ENCODE assay signal across 17 mouse cellular contexts in the genomic region with DNA sequence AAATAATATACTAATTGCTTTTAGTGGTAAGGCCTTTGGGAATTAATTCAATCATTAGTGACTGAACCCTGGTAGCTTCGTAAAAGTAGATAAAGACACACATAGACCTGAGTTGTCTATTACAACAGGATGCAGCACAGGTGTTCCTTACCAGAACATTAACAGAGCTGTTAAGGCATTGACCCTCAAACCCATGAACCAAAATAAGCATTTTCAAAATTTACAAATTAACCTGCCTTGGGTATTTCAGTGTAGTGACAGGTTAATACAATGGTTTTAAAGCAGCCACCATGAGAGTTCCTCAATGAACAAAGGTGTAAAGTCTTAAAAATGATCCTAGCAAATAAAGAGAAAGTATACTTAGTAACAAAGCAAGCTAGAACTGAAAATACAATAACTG.
DNase-seq lines count a peak whose midpoint lies in the region; ATAC-seq lines count a peak whose summit lies in the region.
"Had no signal": no experiment of that assay in that cellular context is flagged by ENCODE, and none has a peak within 500 bp of the region (broad histone marks: within the 10 kb centered on the region; RNA-seq: fewer than 3 reads in every experiment).

No protein-coding gene starts in this region.

- no peaks in the 10 kb centered on the region for H3K36me3 ChIP-seq in kidney, embryonic 16.5 days (ENCODE audit: insufficient read depth, low read length)
- H3K36me3 ChIP-seq in megakaryocyte, embryonic 14.5 days (replicated peaks; ENCODE audit: low read length), result no peaks in the 10 kb centered on the region
- H3K36me3 ChIP-seq: embryonic facial prominence, embryonic 12.5 days; forebrain, embryonic 12.5 days; heart, embryonic 12.5 days had no signal

- intact Hi-C loops in heart, postnatal 25 days (cut with DNase I), result no loop called here

- no peak overlapping the region for H3K4me3 ChIP-seq in kidney, embryonic 16.5 days (ENCODE audit: low read length)
- peak overlapping the region; percentile 65 for H3K4me3 ChIP-seq in megakaryocyte, embryonic 14.5 days (replicated peaks)
- H3K4me3 ChIP-seq: embryonic facial prominence, embryonic 12.5 days; forebrain, embryonic 12.5 days; heart, embryonic 12.5 days had no signal

- H3K9ac ChIP-seq in kidney, embryonic 16.5 days (replicated peaks; ENCODE audit: low read length), result no peak overlapping the region
- H3K9ac ChIP-seq: embryonic facial prominence, embryonic 12.5 days; forebrain, embryonic 12.5 days; heart, embryonic 12.5 days had no signal

- no peaks in the 10 kb centered on the region for H3K27me3 ChIP-seq in kidney, embryonic 16.5 days (ENCODE audit: insufficient read depth, low read length)
- H3K27me3 ChIP-seq in megakaryocyte, embryonic 14.5 days (replicated peaks), result peaks cover 8% of the 10 kb centered on the region
- H3K27me3 ChIP-seq: embryonic facial prominence, embryonic 12.5 days; forebrain, embryonic 12.5 days; heart, embryonic 12.5 days had no signal

- H3K9me3 ChIP-seq in kidney, embryonic 16.5 days (ENCODE audit: low read length), result no peaks in the 10 kb centered on the region
- H3K9me3 ChIP-seq in megakaryocyte, embryonic 14.5 days, result peaks cover 5% of the 10 kb centered on the region
- H3K9me3 ChIP-seq: embryonic facial prominence, embryonic 12.5 days; forebrain, embryonic 12.5 days; heart, embryonic 12.5 days had no signal

- H3K4me2 ChIP-seq in kidney, embryonic 16.5 days (replicated peaks; ENCODE audit: low read depth, low read length), result no peak overlapping the region
- H3K4me2 ChIP-seq: embryonic facial prominence, embryonic 12.5 days; forebrain, embryonic 12.5 days; heart, embryonic 12.5 days had no signal

- no peak; the same call in 1 of the 2 replicates for ATAC-seq in kidney, embryonic 16.5 days (ENCODE audit: low FRiP score, low TSS enrichment)
- ATAC-seq in megakaryocyte, adult 5-6 weeks (ENCODE audit: poor library complexity, severe bottlenecking), result no peak

- H3K27ac ChIP-seq in kidney, embryonic 16.5 days (ENCODE audit: low read length), result peak overlapping the region; percentile 95
- H3K27ac ChIP-seq: forebrain, embryonic 12.5 days had no signal

- 75% methylated on average over 1 of the region's 1 CpGs for WGBS in kidney, embryonic 16.5 days

- H3K4me1 ChIP-seq in kidney, embryonic 16.5 days (ENCODE audit: insufficient read depth, low read length), result peaks cover 22% of the 10 kb centered on the region
- H3K4me1 ChIP-seq in megakaryocyte, embryonic 14.5 days, result peaks cover 76% of the 10 kb centered on the region
- H3K4me1 ChIP-seq: forebrain, embryonic 12.5 days had no signal

- DNase-seq in heart, adult 11 months, result peak; percentile 4
- DNase-seq in heart, postnatal 25 days (ENCODE audit: low spot score), result no peak
- DNase-seq in kidney, postnatal 36 days, result no peak
- DNase-seq in frontal cortex, postnatal 25 days (ENCODE audit: low spot score in 2 of 2), result no peak
- DNase-seq: adrenal gland, postnatal 10 days; cerebellum, adult 11 months; cerebellum, adult 8-10 months; cerebellum, postnatal 14 days; embryo, embryonic 11 days; gastrocnemius, postnatal 14 days; heart, postnatal 36 days had no signal
